Mouse (Mus musculus) Muller cell, postnatal 12 days (primary cell): Measurements from ENCODE around the gene Rab36.

Experiments used
- DNase-seq: peaks from one replicate; pipeline ENCODE4 v3.0.0-alpha.2; 2015; ENCODE audit errors: inconsistent ontology term

Gene Rab36

DNA sequence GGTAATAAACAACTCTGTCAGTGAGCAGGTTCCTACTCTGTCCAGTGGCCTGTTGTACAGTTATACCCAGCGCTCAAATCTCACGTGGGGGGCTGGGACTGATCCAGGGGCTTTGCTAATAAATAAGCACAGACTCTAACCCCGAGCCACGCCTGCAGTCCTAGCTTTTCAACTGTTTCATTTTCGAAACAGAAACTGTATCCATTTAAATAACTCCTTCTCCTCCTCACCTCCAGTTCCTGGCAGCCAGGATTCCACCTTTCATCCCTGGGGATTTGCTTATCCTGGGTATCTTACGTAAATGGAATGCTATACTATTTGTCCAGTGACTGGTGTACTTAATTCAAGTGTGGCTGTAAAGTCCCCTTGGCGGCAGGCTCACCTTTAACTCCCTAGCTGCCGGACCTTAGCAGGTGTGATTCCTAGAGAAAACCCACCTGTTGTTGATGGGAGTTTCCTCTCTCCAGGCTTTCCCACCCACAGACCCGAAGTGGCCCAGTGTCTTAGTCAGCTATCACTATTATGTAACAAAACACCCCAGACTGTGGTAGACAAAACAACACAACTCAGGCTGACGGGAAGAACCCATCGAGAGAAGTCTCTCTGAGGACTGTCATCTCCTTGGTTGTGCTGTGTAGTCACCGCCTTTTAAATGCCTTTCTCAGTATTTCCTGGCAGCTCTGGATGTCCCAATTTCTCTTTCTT is 31.9 kb downstream of the Rab36 start:
- no peak for DNase-seq

DNA sequence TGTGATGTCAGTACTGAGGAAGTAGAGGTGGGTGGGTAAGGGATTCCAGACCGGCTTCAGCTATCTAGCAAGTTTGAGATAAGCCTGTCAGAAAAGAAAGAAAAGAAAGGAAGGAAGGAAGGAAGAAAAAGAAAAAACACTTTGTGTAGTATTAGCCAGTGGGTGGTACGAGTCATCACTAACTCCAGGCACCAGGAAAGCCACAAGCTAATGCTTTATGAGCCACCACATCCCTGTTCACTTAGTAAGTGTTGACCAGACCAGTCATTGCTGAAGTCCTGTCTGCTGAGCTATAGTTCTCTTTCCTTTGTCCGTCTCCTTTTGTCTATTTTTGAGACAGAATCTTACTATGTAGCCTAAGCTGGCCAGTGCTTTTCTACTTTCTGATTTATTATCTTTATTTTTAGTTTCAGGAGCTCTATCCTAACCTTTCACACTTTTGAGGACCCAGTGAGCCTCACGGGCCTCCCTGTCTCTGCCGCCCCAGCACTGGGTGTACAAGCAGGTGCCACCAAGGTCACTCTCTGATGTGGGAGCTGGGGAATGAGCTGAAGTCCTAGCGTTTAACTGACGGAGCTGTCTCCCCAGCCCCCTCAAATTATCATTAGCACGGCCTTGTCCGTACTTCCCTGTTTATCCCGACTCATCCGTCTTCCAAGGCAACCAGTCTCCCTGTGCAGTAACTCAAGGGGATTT is 33.6 kb downstream of the Rab36 start:
- DNase-seq = peak; percentile 78

DNA sequence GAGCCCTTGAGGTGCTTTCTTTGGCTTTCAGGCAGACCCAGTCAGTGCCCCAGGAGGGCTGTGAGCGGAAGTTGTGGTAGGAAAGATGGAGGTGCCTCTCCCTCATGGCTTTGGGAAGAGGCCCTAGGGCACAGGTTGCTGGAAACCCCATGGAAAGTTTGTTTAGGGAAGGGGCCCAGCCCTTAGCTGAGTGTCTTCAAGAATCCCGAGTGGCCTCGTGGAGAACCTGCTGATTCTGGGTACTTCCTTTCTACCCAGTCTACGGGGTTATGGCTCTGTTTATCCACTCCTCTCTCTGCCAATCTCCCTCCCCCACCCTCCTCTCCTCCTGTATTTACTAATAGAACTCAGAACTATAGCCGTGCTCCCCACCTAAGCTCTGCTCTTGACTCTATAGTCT is 38.8 kb downstream of the Rab36 start:
- DNase-seq = no peak

GRCm38 (mm10) chr10:75078174-75079128 is 41.6 kb downstream of the Rab36 start:
- no peak for DNase-seq

GRCm38 (mm10) chr10:75085330-75085729 is 48.5 kb downstream of the Rab36 start:
- DNase-seq = no peak

DNA sequence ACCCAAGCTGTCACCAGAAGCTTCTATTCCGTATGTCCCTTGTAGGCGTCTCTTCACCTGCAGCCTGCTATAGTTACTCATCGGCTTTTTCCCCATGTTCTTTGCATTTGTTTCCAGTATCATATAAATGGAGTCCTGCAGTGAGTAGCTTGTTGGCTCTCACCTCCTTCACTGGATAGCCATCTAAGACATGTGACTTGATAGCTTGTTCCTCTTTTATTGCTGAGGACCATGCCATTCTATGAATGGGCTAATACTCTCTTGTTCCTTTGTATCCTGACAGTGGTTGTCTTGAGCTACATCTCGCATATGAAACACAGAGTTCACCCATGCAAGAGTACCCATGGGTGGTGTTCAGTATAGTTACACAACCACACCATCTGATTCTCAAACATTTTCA is 51.6 kb downstream of the Rab36 start:
- DNase-seq = no peak

- DNase-seq = peak; percentile 85
These were observed 54.8 kb downstream of the Rab36 start for GRCm38 (mm10) chr10:75091478-75092152.

GRCm38 (mm10) chr10:75093252-75093987 is 56.6 kb downstream of the Rab36 start:
- peak; percentile 76 for DNase-seq

GRCm38 (mm10) chr10:75094338-75094737 is 57.5 kb downstream of the Rab36 start:
- no peak for DNase-seq

DNA sequence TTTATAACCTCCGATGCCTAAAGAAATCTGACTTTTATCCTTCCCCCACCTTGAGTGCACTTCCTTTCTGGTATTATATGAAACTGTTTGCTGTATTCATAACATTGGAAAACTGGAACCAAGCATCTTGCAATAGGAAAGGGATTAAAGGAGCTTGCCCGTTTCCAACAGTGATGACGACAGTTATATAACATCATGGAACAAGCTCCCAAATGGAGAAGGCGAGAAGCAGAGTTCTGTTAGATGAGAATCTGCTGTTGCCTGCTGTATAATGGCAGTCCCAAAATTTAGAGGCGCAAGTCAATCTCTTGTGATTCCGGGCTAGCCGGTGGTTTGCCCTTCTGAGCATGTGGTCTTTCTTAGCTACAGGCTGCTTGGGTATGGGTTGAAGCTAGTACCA is 58.4 kb downstream of the Rab36 start:
- no peak for DNase-seq

GRCm38 (mm10) chr10:75098446-75099183 is 61.8 kb downstream of the Rab36 start:
- DNase-seq = peak; percentile 88

- DNase-seq = no peak
These were observed 63.4 kb downstream of the Rab36 start for GRCm38 (mm10) chr10:75100298-75100697.

GRCm38 (mm10) chr10:75103502-75103901 is 66.6 kb downstream of the Rab36 start:
- no peak for DNase-seq
